Mouse (Mus musculus): ENCODE measurements around the gene Erv3.

DNA sequence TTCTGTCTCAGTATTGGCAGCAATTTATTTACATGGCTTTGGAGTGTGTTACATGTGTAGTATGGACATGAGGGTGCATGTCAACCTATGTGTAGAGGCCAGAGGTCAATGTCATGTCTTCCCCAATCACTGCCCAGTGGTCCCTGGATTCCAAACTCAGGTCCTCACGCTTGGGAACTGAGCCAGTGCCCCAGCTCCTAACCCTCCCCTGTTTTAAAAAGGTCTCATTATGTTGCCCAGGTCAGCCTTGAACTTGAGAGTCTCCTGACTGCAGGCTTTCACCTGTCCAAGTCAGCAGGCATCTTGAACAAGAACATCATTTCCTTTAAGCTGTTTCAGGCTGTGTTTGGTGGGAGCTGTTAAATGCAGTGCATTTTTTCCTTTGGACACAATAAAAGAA lies 49.4 kb upstream of the Erv3 start:
- TF ChIP-seq CTCF (conservative IDR thresholded peaks at IDR 0.05; ENCODE audit: insufficient read depth, insufficient read length, low read depth, low read length): no peak
- TF ChIP-seq POLR2A (IDR thresholded peaks at IDR 0.05; ENCODE audit: low read depth, low read length): no peak
